Mouse (Mus musculus) cerebellum, adult 18-20 months (tissue): Measurements from ENCODE around the gene A930004D18Rik.

ENCODE experiments used
- DNase-seq, 2 experiments: peaks; one replicate each; pipeline ENCODE4 v3.0.0; 2021

A930004D18Rik gene

GRCm38 (mm10) chr2:18034371-18035250 is 2.9 kb downstream of the A930004D18Rik start:
- DNase-seq: no peak

- no peak for DNase-seq
Observed at GRCm38 (mm10) chr2:18033166-18034108, 4.1 kb downstream of the A930004D18Rik start.

GRCm38 (mm10) chr2:18032538-18032895 is 5.0 kb downstream of the A930004D18Rik start:
- DNase-seq: no peak

GRCm38 (mm10) chr2:18031831-18032537 is 5.6 kb downstream of the A930004D18Rik start:
- DNase-seq: peak; percentile 21 to 48

GRCm38 (mm10) chr2:18031271-18031821 is 6.2 kb downstream of the A930004D18Rik start:
- DNase-seq: peak in 1 of 2 experiments; percentile 37

- no peak for DNase-seq
Observed at GRCm38 (mm10) chr2:18030581-18030980, 7.0 kb downstream of the A930004D18Rik start.

DNA sequence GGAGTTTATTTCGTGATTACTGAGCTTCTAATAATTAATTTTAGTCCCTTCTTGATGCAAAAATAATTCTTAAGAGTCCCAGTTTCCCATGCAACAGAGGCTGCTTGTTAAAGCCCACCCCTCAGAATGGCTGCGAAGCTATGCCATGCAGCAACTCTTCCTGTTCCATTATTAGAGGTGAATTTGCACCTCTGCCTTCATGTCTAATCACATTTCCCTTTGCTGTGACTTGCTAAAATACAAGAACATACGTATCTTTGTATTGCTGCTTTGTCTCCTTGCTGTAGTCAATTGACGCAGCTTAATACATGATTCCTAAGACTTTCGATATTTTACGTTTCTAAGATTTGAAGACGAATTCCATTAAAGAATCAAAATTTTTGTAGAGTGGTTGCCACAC is 7.9 kb downstream of the A930004D18Rik start:
- no peak for DNase-seq

DNA sequence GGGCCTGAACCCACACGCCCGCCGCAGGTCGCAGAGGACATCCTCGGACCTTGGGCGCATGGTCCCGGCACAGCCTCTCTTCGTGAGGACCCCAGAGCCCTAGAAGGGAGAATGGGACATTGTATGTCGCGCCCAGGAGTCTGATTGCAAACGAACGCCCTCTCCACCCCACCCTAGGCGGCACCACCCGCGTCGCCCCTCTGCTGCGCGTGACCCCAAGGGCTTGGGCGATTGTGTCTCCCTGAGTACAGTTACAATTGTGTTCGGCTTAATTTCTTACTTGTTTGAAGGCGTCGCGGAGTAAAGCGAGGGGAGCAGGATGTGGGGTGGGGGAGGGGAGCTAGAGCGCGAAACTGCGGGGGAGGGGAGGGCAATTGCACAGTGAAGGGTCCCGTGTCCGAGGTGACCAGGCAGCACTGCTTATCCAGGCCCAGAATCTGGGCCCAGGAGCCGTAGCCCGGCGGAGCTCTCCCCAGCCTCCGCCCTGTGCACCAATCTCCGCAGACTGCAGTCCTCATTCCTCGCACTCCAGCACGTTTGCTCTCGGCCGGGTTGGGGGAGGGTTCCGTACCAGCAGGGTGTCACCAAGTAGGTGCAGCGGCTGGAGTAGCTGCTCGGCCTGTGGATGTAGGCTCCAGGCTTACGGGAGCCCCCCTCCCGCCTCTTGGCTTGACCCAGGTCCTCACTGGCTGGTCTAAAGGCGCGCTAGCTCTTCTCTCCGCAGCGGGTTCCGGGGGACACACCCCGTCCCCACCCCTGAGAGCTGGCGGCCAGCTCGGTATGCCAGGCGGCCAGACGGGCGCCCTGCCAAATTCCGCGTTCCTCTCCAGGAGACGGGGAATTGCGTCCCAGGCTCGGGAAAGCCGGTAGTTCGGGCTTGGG is 9.2 kb downstream of the A930004D18Rik start:
- peak; percentile 87 to 91 for DNase-seq

DNA sequence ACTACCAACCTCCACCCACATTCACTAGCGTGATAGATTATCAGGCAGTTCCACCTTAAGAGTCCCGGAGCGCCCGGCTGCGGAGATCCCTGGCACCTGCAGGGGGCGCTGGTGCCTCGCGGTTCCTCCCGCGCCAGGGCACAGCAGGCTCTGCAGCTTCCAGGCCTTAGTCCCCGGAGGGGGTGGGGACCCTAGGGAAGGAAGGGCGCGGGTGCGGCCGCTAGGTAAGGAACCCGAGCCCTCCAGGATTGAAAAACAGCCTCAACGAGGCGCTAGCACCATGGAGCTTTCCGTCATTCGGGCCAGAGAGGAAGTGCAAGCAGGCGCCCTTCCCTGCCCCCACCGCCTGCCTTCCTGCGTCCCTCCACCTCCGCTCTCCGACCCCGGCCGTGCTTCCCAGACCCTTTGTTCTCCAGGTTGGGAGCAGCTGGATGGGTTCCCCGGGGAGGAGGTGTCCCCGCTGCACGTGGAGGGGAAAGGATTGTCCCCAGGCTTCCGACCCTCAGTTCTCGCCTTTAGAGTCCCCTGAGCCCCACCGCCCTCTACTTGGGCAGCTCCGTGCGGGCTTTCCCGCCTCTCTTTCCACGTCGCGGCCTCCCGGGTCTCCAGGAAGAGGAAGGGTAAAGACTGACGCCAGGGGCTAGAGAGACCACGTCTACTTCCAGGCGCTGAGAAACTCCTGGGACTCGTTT is 9.9 kb downstream of the A930004D18Rik start:
- DNase-seq: peak; percentile 89 to 98

GRCm38 (mm10) chr2:18026116-18026947 is 11.2 kb downstream of the A930004D18Rik start:
- DNase-seq: peak; percentile 48 to 54

DNA sequence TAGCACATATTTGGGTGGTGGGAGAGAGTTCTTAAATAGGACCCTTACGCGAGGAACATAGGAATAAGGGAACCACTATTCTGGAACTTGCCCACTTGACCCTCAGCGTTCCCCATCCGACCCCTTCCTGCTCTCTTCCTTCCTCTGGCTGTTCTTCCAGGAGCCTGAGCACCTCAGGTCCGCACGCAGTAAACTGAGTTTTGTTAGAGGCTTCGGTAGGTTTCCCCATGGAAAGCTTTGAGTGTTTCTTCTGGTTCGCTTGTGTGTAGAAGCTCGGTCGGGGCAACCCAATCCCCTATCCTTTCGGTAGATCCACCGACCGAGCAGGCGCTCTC is 11.8 kb downstream of the A930004D18Rik start:
- no peak for DNase-seq

GRCm38 (mm10) chr2:18025116-18025515 is 12.4 kb downstream of the A930004D18Rik start:
- DNase-seq: no peak

- DNase-seq: no peak
Observed at GRCm38 (mm10) chr2:18022886-18023285, 14.7 kb downstream of the A930004D18Rik start.

- no peak for DNase-seq
Observed at GRCm38 (mm10) chr2:18019122-18019521, 18.4 kb downstream of the A930004D18Rik start.

DNA sequence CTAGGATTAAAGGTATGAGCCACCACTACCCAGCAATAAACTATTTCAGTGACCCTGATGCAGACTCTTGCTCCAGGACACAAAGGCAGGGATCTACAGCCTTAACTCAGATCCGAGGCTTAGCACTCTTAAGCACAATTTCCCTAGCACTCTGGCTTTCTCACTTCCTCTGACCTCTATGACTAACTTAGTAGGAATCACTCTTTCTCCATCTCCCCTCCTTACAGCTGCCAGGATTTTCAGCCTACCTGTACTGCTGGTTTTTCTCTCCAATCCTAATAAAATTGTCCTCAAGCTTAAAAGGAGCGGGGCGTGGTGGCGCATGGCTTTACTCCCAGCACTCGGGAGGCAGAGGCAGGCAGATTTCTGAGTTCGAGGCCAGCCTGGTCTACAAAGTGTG is 20.2 kb downstream of the A930004D18Rik start:
- DNase-seq: no peak

GRCm38 (mm10) chr2:18016639-18017038 is 20.9 kb downstream of the A930004D18Rik start:
- no peak for DNase-seq

DNA sequence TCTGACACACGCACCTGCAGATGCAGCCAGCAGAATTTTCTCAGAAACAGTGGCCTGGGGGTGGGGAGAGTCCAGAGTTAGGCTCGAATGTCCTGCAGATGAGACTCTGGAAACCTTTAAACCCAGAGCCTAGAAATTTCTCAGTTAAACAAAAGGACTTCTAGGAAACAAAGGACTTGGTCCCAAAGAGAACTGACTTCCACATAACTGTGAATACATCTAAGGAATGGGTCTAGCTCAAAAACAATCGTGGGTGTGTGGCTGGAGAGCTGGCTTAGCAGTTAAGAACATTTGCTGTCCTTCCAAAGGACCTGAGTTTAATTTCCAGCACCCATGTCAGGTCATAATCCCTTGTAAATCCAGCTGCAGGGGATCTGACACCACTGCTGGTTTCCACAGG is 22.0 kb downstream of the A930004D18Rik start:
- DNase-seq: no peak

DNA sequence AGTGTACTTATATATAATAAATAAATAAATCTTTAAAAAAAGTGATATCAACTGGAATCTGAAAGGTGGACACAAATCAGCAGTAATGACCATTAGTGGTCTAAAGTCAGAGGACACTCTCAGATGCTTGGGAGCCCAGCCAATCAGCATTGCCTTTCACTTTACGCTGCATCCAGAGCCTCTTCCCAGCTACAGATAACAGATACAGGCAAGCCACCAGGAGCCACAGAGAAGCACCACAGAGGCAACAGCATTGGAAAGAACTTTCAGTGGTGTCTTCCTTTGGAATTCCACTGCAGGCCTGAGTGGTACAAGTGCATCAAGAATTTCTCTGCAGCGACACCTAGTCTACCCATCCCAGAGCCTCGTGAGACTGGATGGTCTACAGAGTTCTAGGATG is 24.7 kb downstream of the A930004D18Rik start:
- DNase-seq: no peak

GRCm38 (mm10) chr2:18011226-18011625 is 26.3 kb downstream of the A930004D18Rik start:
- no peak for DNase-seq

DNA sequence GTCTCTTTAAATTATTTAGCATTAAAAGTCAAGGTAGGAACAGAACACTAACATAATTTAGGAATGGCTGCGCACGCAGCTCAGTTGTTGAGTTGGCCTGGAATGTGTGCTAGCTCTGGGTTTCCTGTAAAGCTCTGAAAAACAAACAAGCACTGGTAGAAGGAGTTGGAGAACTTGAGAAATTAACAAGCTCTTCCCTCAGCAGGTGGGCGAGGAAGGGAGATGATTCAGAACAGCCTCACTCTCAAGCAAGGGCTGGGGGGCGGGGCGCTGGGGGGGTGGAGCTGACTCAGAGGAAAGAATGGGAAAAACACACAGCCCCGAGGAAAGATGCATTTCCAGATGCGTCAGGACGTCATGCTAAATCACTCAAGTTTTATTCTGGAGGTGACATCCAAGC is 32.4 kb downstream of the A930004D18Rik start:
- DNase-seq: no peak
